Mouse (Mus musculus): ENCODE measurements at regions not wholly inside any gene's neighbourhood (a gene's known extent, or its start where the extent isn't known, plus 50 kb on each side); places are given as distances from the start of the nearest gene placed in this dataset.

DNA sequence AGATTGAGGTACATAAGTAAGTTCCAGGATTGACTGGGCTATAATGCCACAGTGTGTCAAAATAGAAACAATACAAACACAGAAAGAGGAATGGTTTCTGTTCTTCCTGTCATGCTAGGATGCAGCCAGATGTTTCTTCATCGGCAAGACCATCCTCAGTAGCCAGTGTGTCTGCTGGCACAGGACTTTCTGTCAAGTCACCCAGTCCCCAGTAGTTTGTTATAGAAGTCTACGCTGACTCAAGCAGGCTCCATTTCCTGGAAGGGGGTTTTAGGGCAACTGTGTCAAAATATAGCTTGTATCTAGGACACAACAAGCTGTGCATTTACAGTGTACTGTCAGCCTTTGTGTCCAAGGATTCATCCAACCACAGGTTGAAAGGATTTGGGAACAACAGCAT, 86.7 kb upstream of the Egln3 start:
- H3K9me3 ChIP-seq (replicated peaks), result no peaks in the 10 kb centered on the region
- WGBS, result 85% methylated on average over 2 of the region's 2 CpGs
- no peaks in the 10 kb centered on the region for H3K36me3 ChIP-seq
- peaks cover 32% of the 10 kb centered on the region for H3K4me1 ChIP-seq
- no peak overlapping the region for H3K4me3 ChIP-seq
- no peak for DNase-seq (ENCODE audit: low spot score)
- H3K27me3 ChIP-seq (ENCODE audit: low read depth, poor library complexity, severe bottlenecking), result no peaks in the 10 kb centered on the region
- no peak overlapping the region for H3K27ac ChIP-seq (replicated peaks)

- WGBS, result 71% methylated on average over 4 of the region's 4 CpGs
- peaks cover 35% of the 10 kb centered on the region for H3K4me1 ChIP-seq
- no peaks in the 10 kb centered on the region for H3K36me3 ChIP-seq
- no peaks in the 10 kb centered on the region for H3K9me3 ChIP-seq (replicated peaks)
- no peak overlapping the region for H3K4me3 ChIP-seq
- H3K27ac ChIP-seq (replicated peaks), result peak overlapping the region; percentile 82
- no peak for DNase-seq (ENCODE audit: low spot score)
- no peaks in the 10 kb centered on the region for H3K27me3 ChIP-seq (ENCODE audit: low read depth, poor library complexity, severe bottlenecking)
Measured at GRCm38 (mm10) chr12:54288747-54289146, 85.1 kb upstream of the Egln3 start.

- Histone ChIP-seq H3K27me3 (ENCODE audit: low read depth, poor library complexity, severe bottlenecking) (no peaks in the 10 kb centered on the region), H3K4me3 (no peak overlapping the region), H3K27ac (replicated peaks) (peak overlapping the region; percentile 82), H3K4me1 (peaks cover 42% of the 10 kb centered on the region), H3K9me3 (replicated peaks) (no peaks in the 10 kb centered on the region), H3K36me3 (no peaks in the 10 kb centered on the region)
- WGBS, result 37% methylated on average over 6 of the region's 6 CpGs
- peak; percentile 45 for DNase-seq (ENCODE audit: low spot score)
Measured at GRCm38 (mm10) chr12:54288041-54288502, 84.4 kb upstream of the Egln3 start.

- peak overlapping the region; percentile 82 for H3K27ac ChIP-seq (replicated peaks)
- H3K27me3 ChIP-seq (ENCODE audit: low read depth, poor library complexity, severe bottlenecking), result no peaks in the 10 kb centered on the region
- H3K9me3 ChIP-seq (replicated peaks), result no peaks in the 10 kb centered on the region
- 71% methylated on average over 16 of the region's 16 CpGs for WGBS
- DNase-seq (ENCODE audit: low spot score), result peak; percentile 17
- H3K36me3 ChIP-seq, result no peaks in the 10 kb centered on the region
- H3K4me3 ChIP-seq, result no peak overlapping the region
- H3K4me1 ChIP-seq, result peaks cover 50% of the 10 kb centered on the region
Measured at GRCm38 (mm10) chr12:54286911-54287819, 83.5 kb upstream of the Egln3 start.

DNA sequence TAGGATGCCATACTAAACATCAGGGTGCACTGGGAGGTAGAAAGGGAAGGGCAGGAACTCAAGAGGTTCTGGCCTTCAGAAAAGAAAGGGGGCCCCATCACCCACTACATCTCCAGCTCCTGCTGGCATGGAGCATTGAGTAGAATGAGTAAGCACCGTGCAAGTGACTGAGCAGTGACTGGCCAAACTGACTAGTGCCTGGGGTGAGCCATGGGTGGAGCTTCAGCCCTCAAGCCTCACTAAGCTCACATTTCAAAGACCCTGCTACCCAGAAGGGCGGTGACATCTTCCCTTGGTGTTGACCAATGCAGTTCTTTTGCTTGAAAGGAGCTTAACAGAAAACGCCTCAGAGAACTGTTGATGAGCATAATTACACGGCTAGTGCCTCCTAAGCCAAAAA, 80.0 kb upstream of the Egln3 start:
- peak; percentile 18 for DNase-seq (ENCODE audit: low spot score)
- WGBS, result 8% methylated on average over 4 of the region's 4 CpGs
- peak overlapping the region; percentile 5; the same call in 1 of the 2 replicates for H3K27ac ChIP-seq (replicated peaks)
- no peaks in the 10 kb centered on the region for H3K27me3 ChIP-seq (ENCODE audit: low read depth, poor library complexity, severe bottlenecking)
- H3K4me1 ChIP-seq, result peaks cover 45% of the 10 kb centered on the region
- H3K36me3 ChIP-seq, result no peaks in the 10 kb centered on the region
- no peak overlapping the region for H3K4me3 ChIP-seq
- H3K9me3 ChIP-seq (replicated peaks), result no peaks in the 10 kb centered on the region

DNA sequence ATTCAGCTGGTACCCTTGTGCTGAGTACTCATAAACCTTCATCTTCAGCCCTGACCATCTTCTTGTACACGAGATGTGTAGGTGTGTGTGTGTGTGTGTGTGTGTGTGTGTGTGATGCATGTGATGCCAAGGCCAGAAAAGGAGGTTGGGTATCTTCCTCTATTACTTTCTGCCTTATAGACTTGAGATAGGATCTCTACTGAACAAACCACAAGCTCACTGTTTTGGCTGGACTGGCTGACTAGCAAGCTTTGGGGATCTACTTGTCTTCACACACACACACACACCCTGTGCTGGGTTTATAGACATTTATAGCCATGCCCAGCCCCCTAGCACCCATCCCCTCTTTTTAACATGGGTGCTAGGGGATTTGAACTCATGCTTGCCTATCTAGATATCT, 79.4 kb upstream of the Egln3 start:
- no peaks in the 10 kb centered on the region for H3K36me3 ChIP-seq
- DNase-seq (ENCODE audit: low spot score), result no peak
- H3K27me3 ChIP-seq (ENCODE audit: low read depth, poor library complexity, severe bottlenecking), result no peaks in the 10 kb centered on the region
- 92% methylated on average over 1 of the region's 1 CpGs for whole genome bisulfite sequencing
- H3K27ac ChIP-seq (replicated peaks), result 0 out of 2 replicates have a peak overlapping the region, but pooled peaks have one; percentile 5
- no peaks in the 10 kb centered on the region for H3K9me3 ChIP-seq (replicated peaks)
- no peak overlapping the region for H3K4me3 ChIP-seq
- H3K4me1 ChIP-seq, result peaks cover 38% of the 10 kb centered on the region

- WGBS, result 74% methylated on average over 4 of the region's 4 CpGs
- no peak for DNase-seq (ENCODE audit: low spot score)
- Histone ChIP-seq H3K4me1 (peaks cover 32% of the 10 kb centered on the region), H3K9me3 (replicated peaks) (no peaks in the 10 kb centered on the region), H3K27me3 (ENCODE audit: low read depth, poor library complexity, severe bottlenecking) (no peaks in the 10 kb centered on the region), H3K4me3 (no peak overlapping the region), H3K27ac (replicated peaks) (no peak overlapping the region; the same call in none of the 2 replicates), H3K36me3 (no peaks in the 10 kb centered on the region)
Measured at GRCm38 (mm10) chr12:54282281-54282921, 78.7 kb upstream of the Egln3 start.

- Histone ChIP-seq H3K4me3 (no peak overlapping the region), H3K27me3 (ENCODE audit: low read depth, poor library complexity, severe bottlenecking) (no peaks in the 10 kb centered on the region), H3K4me1 (peaks cover 19% of the 10 kb centered on the region), H3K27ac (replicated peaks) (no peak overlapping the region), H3K36me3 (no peaks in the 10 kb centered on the region), H3K9me3 (replicated peaks) (no peaks in the 10 kb centered on the region)
- no peak for DNase-seq (ENCODE audit: low spot score)
- 91% methylated on average over 4 of the region's 4 CpGs for WGBS
Measured at GRCm38 (mm10) chr12:54280457-54280856, 76.8 kb upstream of the Egln3 start.

- Histone ChIP-seq H3K9me3 (replicated peaks) (no peaks in the 10 kb centered on the region), H3K4me3 (no peak overlapping the region), H3K27ac (replicated peaks) (no peak overlapping the region), H3K4me1 (peaks cover 19% of the 10 kb centered on the region), H3K36me3 (no peaks in the 10 kb centered on the region), H3K27me3 (ENCODE audit: low read depth, poor library complexity, severe bottlenecking) (no peaks in the 10 kb centered on the region)
- no peak for DNase-seq (ENCODE audit: low spot score)
- WGBS, result 89% methylated on average over 3 of the region's 3 CpGs
Measured at GRCm38 (mm10) chr12:54280001-54280400, 76.3 kb upstream of the Egln3 start.

- H3K27ac ChIP-seq (replicated peaks), result no peak overlapping the region
- H3K4me3 ChIP-seq, result no peak overlapping the region
- no peaks in the 10 kb centered on the region for H3K27me3 ChIP-seq (ENCODE audit: low read depth, poor library complexity, severe bottlenecking)
- no peaks in the 10 kb centered on the region for H3K9me3 ChIP-seq (replicated peaks)
- H3K4me1 ChIP-seq, result 0 out of 2 replicates have a peak, but pooled peaks cover under 1% of the 10 kb centered on the region
- H3K36me3 ChIP-seq, result no peaks in the 10 kb centered on the region
- no peak for DNase-seq (ENCODE audit: low spot score)
- 77% methylated on average over 7 of the region's 7 CpGs for WGBS
Measured at GRCm38 (mm10) chr12:54276978-54277537, 73.4 kb upstream of the Egln3 start.

- 95% methylated on average over 4 of the region's 4 CpGs for WGBS
- no peaks in the 10 kb centered on the region for H3K27me3 ChIP-seq (ENCODE audit: low read depth, poor library complexity, severe bottlenecking)
Measured at GRCm38 (mm10) chr12:54273506-54273905, 69.8 kb upstream of the Egln3 start.

GRCm38 (mm10) chr12:54272696-54273095, 69.0 kb upstream of the Egln3 start:
- no peaks in the 10 kb centered on the region for H3K4me1 ChIP-seq
- H3K36me3 ChIP-seq, result no peaks in the 10 kb centered on the region
- no peaks in the 10 kb centered on the region for H3K9me3 ChIP-seq (replicated peaks)
- no peak overlapping the region for H3K4me3 ChIP-seq
- H3K27ac ChIP-seq (replicated peaks), result no peak overlapping the region
- WGBS, result 91% methylated on average over 6 of the region's 6 CpGs
- DNase-seq (ENCODE audit: low spot score), result no peak
- H3K27me3 ChIP-seq (ENCODE audit: low read depth, poor library complexity, severe bottlenecking), result no peaks in the 10 kb centered on the region

More at GRCm38 (mm10) chr12:54273506-54273905, 69.8 kb upstream of the Egln3 start:
- no peak overlapping the region for H3K4me3 ChIP-seq
- no peak overlapping the region for H3K27ac ChIP-seq (replicated peaks)
- no peak for DNase-seq (ENCODE audit: low spot score)
- no peaks in the 10 kb centered on the region for H3K36me3 ChIP-seq
- H3K9me3 ChIP-seq (replicated peaks), result no peaks in the 10 kb centered on the region
- H3K4me1 ChIP-seq, result no peaks in the 10 kb centered on the region

DNA sequence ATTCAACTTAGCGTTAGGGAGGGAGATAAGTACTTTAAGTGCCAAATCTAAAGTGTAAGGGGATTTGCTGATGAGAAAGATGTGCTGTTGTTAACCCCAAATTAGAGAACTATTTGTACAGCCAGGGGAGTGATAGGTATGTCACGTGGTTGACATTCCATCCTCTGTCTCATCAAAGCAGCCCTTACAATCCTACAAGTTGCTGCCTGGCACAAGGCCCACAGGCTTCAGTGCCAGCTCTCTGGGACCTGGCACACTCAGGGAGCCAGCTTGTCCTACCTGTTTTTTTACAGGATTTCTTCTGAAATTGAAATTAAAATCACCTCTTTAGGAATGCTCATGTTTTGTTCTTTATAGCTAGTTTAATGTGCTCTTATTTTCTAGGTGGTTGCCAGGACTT, 68.6 kb upstream of the Egln3 start:
- 76% methylated on average over 2 of the region's 2 CpGs for WGBS
- Histone ChIP-seq H3K4me1 (no peaks in the 10 kb centered on the region), H3K27ac (replicated peaks) (no peak overlapping the region), H3K9me3 (replicated peaks) (no peaks in the 10 kb centered on the region), H3K36me3 (no peaks in the 10 kb centered on the region), H3K27me3 (ENCODE audit: low read depth, poor library complexity, severe bottlenecking) (no peaks in the 10 kb centered on the region), H3K4me3 (no peak overlapping the region)
- no peak for DNase-seq (ENCODE audit: low spot score)

Data from midbrain, embryonic 10.5 days (tissue).